Mouse (Mus musculus): ENCODE data around the gene Npl.
"Not testable (repeated sequence)": the region's sequence is repeated elsewhere in the genome, so short reads cannot be mapped to it uniquely, and the experiment has no call there.

- TF ChIP-seq POLR2A (IDR thresholded peaks at IDR 0.05; ENCODE audit: extremely low read depth, insufficient read depth, low read length); CTCF (IDR thresholded peaks at IDR 0.05; ENCODE audit: low read depth, low read length): not testable (repeated sequence)
Observed at GRCm38 (mm10) chr1:153486120-153486519, 63.7 kb downstream of the Npl start.

All from liver, adult 2 months (tissue).